Mouse (Mus musculus): ENCODE measurements around the gene Slc9a8.

- no peak for TF ChIP-seq POLR2A (IDR thresholded peaks at IDR 0.05; ENCODE audit: extremely low read depth, insufficient read depth, low read length)
- TF ChIP-seq CTCF (IDR thresholded peaks at IDR 0.05; ENCODE audit: low read depth, low read length): no peak
Observed at GRCm38 (mm10) chr2:167514641-167515040, 93.1 kb downstream of the Slc9a8 start.

All from liver, adult 2 months (tissue).